Mouse (Mus musculus) MEL (cell line): ENCODE results near the gene Htt. TPM values are rescaled to one million over a fixed set of nuclear protein-coding genes. Genes with fewer than 3 reads are reported as not detected.
A peak's percentile ranks its signal among the peaks of the same experiment; 100 is the strongest.

Experiments used
- DNase-seq: peaks from one replicate; pipeline ENCODE4 v3.0.0; 2011; ENCODE audit warnings: low read depth, low spot score
- H3K27ac ChIP-seq: 2 replicates; pipeline ENCODE4 v1.5.1; 2012; ENCODE audit warnings: low read depth, mild to moderate bottlenecking, control low read depth, low read length, moderate library complexity; ENCODE audit not compliant: control insufficient read depth
- H3K27me3 ChIP-seq, 2 experiments: fragments of 150-350 bp in 1 of 2; sonication (generic) in 1 of 2; 2 replicates each; pipeline ENCODE4 v1.6.1; 2012; ENCODE audit warnings: low read length in 2 of 2, mild to moderate bottlenecking in 2 of 2, improper control_type of control experiment in 1 of 2, moderate library complexity in 1 of 2; ENCODE audit not compliant: insufficient read depth in 2 of 2, control insufficient read depth in 1 of 2
- H3K36me3 ChIP-seq, 2 experiments: 2 replicates each; pipeline ENCODE4 v1.6.1; 2012 to 2014; ENCODE audit warnings: low read length in 2 of 2, improper control_type of control experiment in 1 of 2, inconsistent platforms in 1 of 2, mild to moderate bottlenecking in 1 of 2; ENCODE audit not compliant: insufficient read depth in 2 of 2, control insufficient read depth in 1 of 2
- H3K4me1 ChIP-seq, 2 experiments: fragments of 150-350 bp in 1 of 2; sonication (generic) in 1 of 2; 2 replicates each; pipeline ENCODE4 v1.6.1; 2012; ENCODE audit warnings: low read length in 2 of 2, improper control_type of control experiment in 1 of 2, mild to moderate bottlenecking in 1 of 2; ENCODE audit not compliant: insufficient read depth in 2 of 2, control insufficient read depth in 1 of 2
- H3K4me3 ChIP-seq, 2 experiments: fragments of 150-350 bp in 1 of 2; sonication (generic) in 1 of 2; 2 replicates each; pipeline ENCODE4 v1.5.1; 2012; ENCODE audit warnings: low read depth in 2 of 2, low read length in 2 of 2, mild to moderate bottlenecking in 2 of 2, moderate library complexity in 2 of 2, control low read depth in 1 of 2, improper control_type of control experiment in 1 of 2; ENCODE audit not compliant: control insufficient read depth in 1 of 2, insufficient read depth in 1 of 2
- H3K79me2 ChIP-seq: 2 replicates; pipeline ENCODE4 v1.6.1; 2012; ENCODE audit warnings: mild to moderate bottlenecking, low read length, moderate library complexity; ENCODE audit not compliant: control insufficient read depth, poor library complexity, insufficient read depth
- H3K9ac ChIP-seq: 2 replicates; pipeline ENCODE4 v1.6.1; 2012; ENCODE audit warnings: low read depth, mild to moderate bottlenecking, control low read depth, low read length, moderate library complexity; ENCODE audit not compliant: control insufficient read depth, poor library complexity, severe bottlenecking
- H3K9me3 ChIP-seq: fragments of 150-350 bp; sonication (generic); replicated peaks from 2 replicates; pipeline ENCODE4 v1.6.1; 2012; ENCODE audit warnings: mild to moderate bottlenecking, low read length, improper control_type of control experiment, moderate library complexity; ENCODE audit not compliant: insufficient read depth
- BHLHE40 ChIP-seq: IDR thresholded peaks from 2 replicates; pipeline ENCODE4 v1.6.1; 2012; ENCODE audit warnings: low read depth, mild to moderate bottlenecking, inconsistent platforms, low read length, improper control_type of control experiment, borderline replicate concordance
- CHD2 ChIP-seq: IDR thresholded peaks from 2 replicates; pipeline ENCODE4 v1.6.1; 2011; ENCODE audit warnings: low read length, improper control_type of control experiment
- CTCF ChIP-seq, 3 experiments: IDR thresholded peaks in 2 of 3; conservative IDR thresholded peaks in 1 of 3; 2 replicates each; pipeline ENCODE4 v1.5.1; 2011 to 2012; ENCODE audit warnings: low read length in 3 of 3, low read depth in 2 of 3, mild to moderate bottlenecking in 2 of 3, improper control_type of control experiment in 1 of 3, inconsistent platforms in 1 of 3, mixed read lengths in 1 of 3, moderate library complexity in 1 of 3; ENCODE audit not compliant: control insufficient read depth in 1 of 3, insufficient read depth in 1 of 3, poor library complexity in 1 of 3, severe bottlenecking in 1 of 3
- GATA1 ChIP-seq: IDR thresholded peaks from 2 replicates; pipeline ENCODE4 v1.6.1; 2011; ENCODE audit warnings: low read depth, low read length, improper control_type of control experiment
- KAT2A ChIP-seq: conservative IDR thresholded peaks from 2 replicates; pipeline ENCODE4 v1.6.1; 2012; ENCODE audit warnings: low read depth, low read length, improper control_type of control experiment, inconsistent platforms
- MAZ ChIP-seq: IDR thresholded peaks from 2 replicates; pipeline ENCODE4 v1.6.1; 2012; ENCODE audit warnings: low read depth, mild to moderate bottlenecking, inconsistent platforms, low read length, improper control_type of control experiment
- MYB ChIP-seq: IDR thresholded peaks from 2 replicates; pipeline ENCODE4 v1.6.1; 2011; ENCODE audit warnings: mild to moderate bottlenecking, low read depth, low read length, improper control_type of control experiment
- MYC ChIP-seq: IDR thresholded peaks from 2 replicates; pipeline ENCODE4 v1.6.1; 2011; ENCODE audit warnings: low read depth, mild to moderate bottlenecking, low read length, improper control_type of control experiment, moderate library complexity
- NELFE ChIP-seq: IDR thresholded peaks from 2 replicates; pipeline ENCODE4 v1.6.1; 2011; ENCODE audit warnings: low read depth, low read length, improper control_type of control experiment
- NRF1 ChIP-seq: IDR thresholded peaks from 2 replicates; pipeline ENCODE4 v1.6.1; 2014; ENCODE audit warnings: low read depth, mild to moderate bottlenecking, inconsistent platforms, low read length, improper control_type of control experiment, moderate library complexity; ENCODE audit not compliant: poor library complexity, insufficient read depth, severe bottlenecking
- POLR2A ChIP-seq, 2 experiments: IDR thresholded peaks; 2 replicates each; pipeline ENCODE4 v1.6.1; 2011 to 2012; ENCODE audit warnings: low read length in 2 of 2, mild to moderate bottlenecking in 2 of 2, control low read depth in 1 of 2, improper control_type of control experiment in 1 of 2, low read depth in 1 of 2, moderate library complexity in 1 of 2; ENCODE audit not compliant: control insufficient read depth in 1 of 2, insufficient read depth in 1 of 2, poor library complexity in 1 of 2
- POLR2AphosphoS5 ChIP-seq: IDR thresholded peaks from 2 replicates; pipeline ENCODE4 v1.6.1; 2012; ENCODE audit warnings: low read depth, borderline replicate concordance, mild to moderate bottlenecking, inconsistent platforms, low read length, moderate library complexity, mixed read lengths
- RAD21 ChIP-seq: IDR thresholded peaks from 2 replicates; pipeline ENCODE4 v1.6.1; 2011; ENCODE audit warnings: mild to moderate bottlenecking, low read depth, low read length, improper control_type of control experiment
- RCOR1 ChIP-seq: IDR thresholded peaks from 2 replicates; pipeline ENCODE4 v1.6.1; 2012; ENCODE audit warnings: low read depth, mild to moderate bottlenecking, inconsistent platforms, low read length, improper control_type of control experiment
- SIN3A ChIP-seq: IDR thresholded peaks from 2 replicates; pipeline ENCODE4 v1.6.1; 2012; ENCODE audit warnings: low read length, improper control_type of control experiment, inconsistent platforms
- SMC3 ChIP-seq: IDR thresholded peaks from 2 replicates; pipeline ENCODE4 v1.6.1; 2011; ENCODE audit warnings: low read depth, low read length, improper control_type of control experiment
- TBP ChIP-seq: IDR thresholded peaks from 2 replicates; pipeline ENCODE4 v1.8.0; 2011; ENCODE audit warnings: low read depth, low read length, improper control_type of control experiment
- TCF12 ChIP-seq: IDR thresholded peaks from 2 replicates; pipeline ENCODE4 v1.6.1; 2014; ENCODE audit warnings: low read depth, mild to moderate bottlenecking, inconsistent platforms, low read length, improper control_type of control experiment, moderate library complexity
- UBTF ChIP-seq: IDR thresholded peaks from 2 replicates; pipeline ENCODE4 v1.6.1; 2012; ENCODE audit warnings: low read depth, mild to moderate bottlenecking, inconsistent platforms, low read length, improper control_type of control experiment, moderate library complexity, borderline replicate concordance; ENCODE audit not compliant: insufficient read depth
- USF1 ChIP-seq: IDR thresholded peaks from 2 replicates; pipeline ENCODE4 v1.6.1; 2014; ENCODE audit warnings: low read depth, mild to moderate bottlenecking, inconsistent platforms, low read length, improper control_type of control experiment, moderate library complexity
- USF2 ChIP-seq, 2 experiments: IDR thresholded peaks; 2 replicates each; pipeline ENCODE4 v1.6.1; 2011 to 2012; ENCODE audit warnings: improper control_type of control experiment in 2 of 2, low read length in 2 of 2, borderline replicate concordance in 1 of 2, inconsistent platforms in 1 of 2, low read depth in 1 of 2, mild to moderate bottlenecking in 1 of 2; ENCODE audit not compliant: insufficient read depth in 1 of 2
- ZMIZ1 ChIP-seq: IDR thresholded peaks from 2 replicates; pipeline ENCODE4 v1.6.1; 2012; ENCODE audit warnings: low read depth, mild to moderate bottlenecking, inconsistent platforms, low read length, improper control_type of control experiment, moderate library complexity
- polyA plus RNA-seq, 2 experiments: library from polyadenylated mRNA; stranded (reverse) in 1 of 2; unstranded in 1 of 2; fragments of >175 nt in 1 of 2; fragments of >200 nt in 1 of 2; gene quantifications; 2 replicates each; pipeline versions ENCODE4 v1.2.1 to v1.2.4; 2012; ENCODE audit warnings: low replicate concordance in 2 of 2, low read depth in 1 of 2; ENCODE audit not compliant: insufficient read length in 2 of 2, insufficient read depth in 1 of 2, missing spikeins in 1 of 2
- total RNA-seq: library from RNA; depleted of rRNA; stranded (reverse); fragments of 300-350 nt; gene quantifications from 2 replicates; pipeline ENCODE4 v1.2.3, GENCODE M21; 2012

The Htt gene
- total and polyA plus RNA-seq, 3 experiments: 27.0 to 33.0 TPM; not detected in 1

- TF ChIP-seq POLR2AphosphoS5 (no peak), MAZ (no peak), ZMIZ1 (no peak), CHD2 (no peak), RCOR1 (no peak), NELFE (no peak), USF2 (IDR thresholded peaks at IDR 0.05; ENCODE audit: borderline replicate concordance in 1 of 2, insufficient read depth in 1 of 2, low read depth in 1 of 2, low read length in 2 of 2) (no peak), UBTF (no peak), MYB (no peak)
These were observed 38.9 kb downstream of the Htt start (continued) for GRCm38 (mm10) chr5:34800292-34800953.

- no peaks in the 10 kb centered on the region for H3K79me2 ChIP-seq
- H3K9me3 ChIP-seq: no peaks in the 10 kb centered on the region
- H3K27ac ChIP-seq: no peak overlapping the region
- peak; percentile 36 for TF ChIP-seq SMC3
- TF ChIP-seq CTCF (IDR thresholded peaks at IDR 0.05 in 2 of 3, conservative IDR thresholded peaks at IDR 0.05 in 1 of 3; ENCODE audit: control insufficient read depth in 1 of 3, insufficient read depth in 1 of 3, low read depth in 2 of 3, low read length in 3 of 3, poor library complexity in 1 of 3, severe bottlenecking in 1 of 3): peak; percentile 24 to 60 (median 49); a peak in 3 of 6 replicates
- peak; percentile 12; the same call in 1 of the 2 replicates for TF ChIP-seq RAD21
- TF ChIP-seq USF1: no peak
- no peak for TF ChIP-seq TBP
- peak; percentile 50; the same call in 1 of the 2 replicates for TF ChIP-seq MYC
- peaks cover under 1 to 2% of the 10 kb centered on the region in 2 experiments for H3K4me1 ChIP-seq
- DNase-seq: peak; percentile 45
- no peaks in the 10 kb centered on the region for H3K27me3 ChIP-seq
- no peak overlapping the region for H3K4me3 ChIP-seq
- peaks cover 8 to 16% of the 10 kb centered on the region in 2 experiments for H3K36me3 ChIP-seq
- H3K9ac ChIP-seq: no peak overlapping the region
These were observed 44.5 kb downstream of the Htt start for GRCm38 (mm10) chr5:34806038-34806437.

DNA sequence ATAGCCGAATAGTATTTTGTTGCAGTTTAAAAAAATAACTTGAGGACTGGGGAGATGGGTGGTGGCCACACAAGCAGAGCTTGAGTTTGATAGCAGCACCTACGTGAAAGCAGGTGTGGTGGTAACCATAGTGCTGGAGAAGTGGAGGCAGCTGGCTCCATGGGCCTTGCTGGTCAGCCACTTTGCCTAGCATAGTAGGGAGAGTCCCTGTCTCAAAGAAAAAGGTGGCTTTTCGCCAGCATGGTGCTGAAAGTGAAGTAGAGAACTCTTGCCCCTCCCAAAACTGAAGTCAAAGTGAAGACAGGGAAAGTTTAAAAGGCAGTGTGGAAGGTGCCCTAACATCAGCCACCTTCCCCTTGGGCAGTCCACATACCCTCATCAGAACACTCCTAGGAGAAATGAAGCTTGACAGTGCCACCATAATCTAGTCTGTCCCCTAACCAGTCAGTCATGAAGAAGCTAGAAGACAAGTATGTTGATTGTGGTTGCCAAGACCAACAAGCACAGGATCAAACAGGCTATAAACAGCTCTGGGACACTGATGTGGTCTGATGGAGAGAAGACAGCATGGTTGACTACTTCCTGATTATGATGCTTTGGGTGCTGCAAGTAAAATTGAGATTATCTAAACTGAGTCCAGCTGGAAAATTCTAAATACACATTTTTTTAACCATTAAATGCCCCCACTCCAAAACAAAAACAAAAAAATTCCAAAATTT lies 61.0 kb downstream of the Htt start:
- DNase-seq: peak; percentile 33
- Histone ChIP-seq H3K4me3 (no peak overlapping the region), H3K79me2 (no peaks in the 10 kb centered on the region), H3K9ac (no peak overlapping the region), H3K36me3 (peaks cover 0 to 63% of the 10 kb centered on the region in 2 experiments; a peak in 2 of 4 replicates), H3K27me3 (no peaks in the 10 kb centered on the region), H3K4me1 (no peaks in the 10 kb centered on the region), H3K27ac (no peak overlapping the region), H3K9me3 (no peaks in the 10 kb centered on the region)
- no peak for TF ChIP-seq TCF12
- no peak for TF ChIP-seq TBP
- no peak for TF ChIP-seq POLR2A (IDR thresholded peaks at IDR 0.05; ENCODE audit: control insufficient read depth in 1 of 2, insufficient read depth in 1 of 2, low read depth in 1 of 2, low read length in 2 of 2, poor library complexity in 1 of 2)
- no peak for TF ChIP-seq BHLHE40
- no peak for TF ChIP-seq UBTF
- TF ChIP-seq NELFE: no peak
- TF ChIP-seq GATA1: no peak
- no peak for TF ChIP-seq USF1
- no peak for TF ChIP-seq MYB
- TF ChIP-seq RAD21: no peak
- no peak for TF ChIP-seq MYC
- no peak for TF ChIP-seq ZMIZ1
- no peak for TF ChIP-seq KAT2A
- no peak for TF ChIP-seq SIN3A
- TF ChIP-seq NRF1: no peak
